Mouse (Mus musculus) bone marrow macrophage, adult 2 months (primary cell): ENCODE data around the gene Tshz2.

Source experiments
- CTCF ChIP-seq: IDR thresholded peaks from 2 replicates; pipeline ENCODE4 v1.5.1; 2012; ENCODE audit warnings: low read depth, mild to moderate bottlenecking, low read length, moderate library complexity
- POLR2A ChIP-seq: IDR thresholded peaks from 2 replicates; pipeline ENCODE4 v1.6.1; 2012; ENCODE audit warnings: mild to moderate bottlenecking, low read depth, low read length, borderline replicate concordance

DNA sequence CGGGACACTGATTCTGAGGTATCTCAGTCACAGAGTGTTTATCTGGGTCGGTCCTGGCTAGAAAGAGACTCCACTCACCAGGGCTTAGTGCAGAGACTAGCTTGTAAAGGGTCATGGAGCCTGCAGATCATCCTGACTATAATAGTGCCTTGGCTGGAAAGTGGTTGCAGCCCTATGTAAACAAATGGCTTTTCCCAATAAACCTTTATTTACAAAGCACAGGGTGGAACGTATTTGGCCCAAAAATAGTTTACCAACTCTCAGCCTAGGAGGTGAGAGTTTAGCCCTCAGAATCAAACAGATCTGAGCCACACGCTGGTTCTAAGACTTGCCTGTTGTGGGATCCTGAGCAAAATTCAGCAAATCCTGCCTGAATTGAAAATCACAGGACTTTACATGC, 111.1 kb downstream of the Tshz2 start:
- TF ChIP-seq CTCF (no peak), POLR2A (no peak)
